Mouse (Mus musculus): ENCODE data around the gene Arhgef19. TPM values are rescaled to one million over a fixed set of nuclear protein-coding genes. Genes with fewer than 3 reads are reported as not detected.

The Arhgef19 gene
- polyA plus RNA-seq, 1 experiment from 2014 or later: 2.6 TPM

- peaks cover 63% of the 10 kb centered on the region for H3K4me1 ChIP-seq (replicated peaks)
- 61% methylated on average over 15 of the region's 15 CpGs for WGBS
- H3K36me3 ChIP-seq: no peaks in the 10 kb centered on the region
- 0 out of 2 replicates have a peak overlapping the region, but pooled peaks have one; percentile 22 for H3K9ac ChIP-seq
- peak overlapping the region; percentile 22; the same call in 1 of the 2 replicates for H3K4me2 ChIP-seq
- ATAC-seq (ENCODE audit: insufficient number of reproducible peaks, low FRiP score): no peak
- peak overlapping the region; percentile 89; the same call in 1 of the 2 replicates for H3K27ac ChIP-seq (ENCODE audit: poor library complexity, severe bottlenecking)
- no peaks in the 10 kb centered on the region for H3K9me3 ChIP-seq (replicated peaks)
- H3K27me3 ChIP-seq (replicated peaks): no peaks in the 10 kb centered on the region
- H3K4me3 ChIP-seq: no peak overlapping the region
Observed at GRCm38 (mm10) chr4:141279327-141279726, 40.0 kb downstream of the Arhgef19 start.

- 77% methylated on average over 6 of the region's 6 CpGs for WGBS
- Histone ChIP-seq H3K9ac (no peak overlapping the region), H3K27me3 (replicated peaks) (no peaks in the 10 kb centered on the region), H3K27ac (ENCODE audit: poor library complexity, severe bottlenecking) (no peak overlapping the region), H3K4me3 (no peak overlapping the region), H3K36me3 (no peaks in the 10 kb centered on the region), H3K4me2 (no peak overlapping the region), H3K9me3 (replicated peaks) (no peaks in the 10 kb centered on the region), H3K4me1 (replicated peaks) (peaks cover 60% of the 10 kb centered on the region)
- ATAC-seq (ENCODE audit: insufficient number of reproducible peaks, low FRiP score): no peak
Observed at GRCm38 (mm10) chr4:141279783-141280182, 40.5 kb downstream of the Arhgef19 start.

GRCm38 (mm10) chr4:141280471-141280870 lies 41.2 kb downstream of the Arhgef19 start:
- Histone ChIP-seq H3K27ac (ENCODE audit: poor library complexity, severe bottlenecking) (no peak overlapping the region), H3K9me3 (replicated peaks) (no peaks in the 10 kb centered on the region), H3K4me2 (no peak overlapping the region), H3K36me3 (no peaks in the 10 kb centered on the region), H3K4me3 (no peak overlapping the region), H3K27me3 (replicated peaks) (0 out of 2 replicates have a peak, but pooled peaks cover 3% of the 10 kb centered on the region), H3K9ac (no peak overlapping the region), H3K4me1 (replicated peaks) (peaks cover 60% of the 10 kb centered on the region)
- WGBS: 93% methylated on average over 1 of the region's 1 CpGs
- ATAC-seq (ENCODE audit: insufficient number of reproducible peaks, low FRiP score): no peak

- H3K9me3 ChIP-seq (replicated peaks): no peaks in the 10 kb centered on the region
- ATAC-seq (ENCODE audit: insufficient number of reproducible peaks, low FRiP score): no peak
- no peaks in the 10 kb centered on the region for H3K36me3 ChIP-seq
- no peak overlapping the region for H3K27ac ChIP-seq (ENCODE audit: poor library complexity, severe bottlenecking)
- H3K4me2 ChIP-seq: no peak overlapping the region
- 41% methylated on average over 6 of the region's 6 CpGs for WGBS
- no peak overlapping the region for H3K9ac ChIP-seq
- 0 out of 2 replicates have a peak, but pooled peaks cover 3% of the 10 kb centered on the region for H3K27me3 ChIP-seq (replicated peaks)
- peaks cover 60% of the 10 kb centered on the region for H3K4me1 ChIP-seq (replicated peaks)
- H3K4me3 ChIP-seq: no peak overlapping the region
Observed at GRCm38 (mm10) chr4:141281153-141281552, 41.9 kb downstream of the Arhgef19 start.

- Histone ChIP-seq H3K9ac (no peak overlapping the region), H3K4me3 (no peak overlapping the region), H3K27me3 (replicated peaks) (peaks cover 4% of the 10 kb centered on the region; the same call in 1 of the 2 replicates), H3K27ac (ENCODE audit: poor library complexity, severe bottlenecking) (no peak overlapping the region), H3K36me3 (no peaks in the 10 kb centered on the region), H3K4me2 (no peak overlapping the region), H3K4me1 (replicated peaks) (peaks cover 60% of the 10 kb centered on the region), H3K9me3 (replicated peaks) (no peaks in the 10 kb centered on the region)
- ATAC-seq (ENCODE audit: insufficient number of reproducible peaks, low FRiP score): no peak
- 50% methylated on average over 1 of the region's 1 CpGs for WGBS
Observed at GRCm38 (mm10) chr4:141281578-141281977, 42.3 kb downstream of the Arhgef19 start.

GRCm38 (mm10) chr4:141282087-141282486 lies 42.8 kb downstream of the Arhgef19 start:
- H3K4me2 ChIP-seq: no peak overlapping the region
- peaks cover 9% of the 10 kb centered on the region; the same call in 1 of the 2 replicates for H3K27me3 ChIP-seq (replicated peaks)
- H3K4me3 ChIP-seq: no peak overlapping the region
- H3K36me3 ChIP-seq: no peaks in the 10 kb centered on the region
- peaks cover 65% of the 10 kb centered on the region for H3K4me1 ChIP-seq (replicated peaks)
- ATAC-seq (ENCODE audit: insufficient number of reproducible peaks, low FRiP score): no peak
- 56% methylated on average over 3 of the region's 3 CpGs for WGBS
- no peak overlapping the region for H3K9ac ChIP-seq
- no peaks in the 10 kb centered on the region for H3K9me3 ChIP-seq (replicated peaks)
- no peak overlapping the region for H3K27ac ChIP-seq (ENCODE audit: poor library complexity, severe bottlenecking)

- no peak for ATAC-seq (ENCODE audit: insufficient number of reproducible peaks, low FRiP score)
- H3K9me3 ChIP-seq (replicated peaks): no peaks in the 10 kb centered on the region
- no peaks in the 10 kb centered on the region for H3K36me3 ChIP-seq
- H3K4me2 ChIP-seq: no peak overlapping the region
- H3K9ac ChIP-seq: no peak overlapping the region
- WGBS: 75% methylated on average over 5 of the region's 5 CpGs
- no peak overlapping the region for H3K27ac ChIP-seq (ENCODE audit: poor library complexity, severe bottlenecking)
- peaks cover 10% of the 10 kb centered on the region; the same call in 1 of the 2 replicates for H3K27me3 ChIP-seq (replicated peaks)
- no peak overlapping the region for H3K4me3 ChIP-seq
- peaks cover 67% of the 10 kb centered on the region for H3K4me1 ChIP-seq (replicated peaks)
Observed at GRCm38 (mm10) chr4:141282623-141283022, 43.3 kb downstream of the Arhgef19 start.

GRCm38 (mm10) chr4:141283176-141283878 lies 44.0 kb downstream of the Arhgef19 start:
- H3K9me3 ChIP-seq (replicated peaks): no peaks in the 10 kb centered on the region
- H3K4me3 ChIP-seq: no peak overlapping the region
- H3K27ac ChIP-seq (ENCODE audit: poor library complexity, severe bottlenecking): no peak overlapping the region
- H3K27me3 ChIP-seq (replicated peaks): peaks cover 10% of the 10 kb centered on the region; the same call in 1 of the 2 replicates
- H3K36me3 ChIP-seq: no peaks in the 10 kb centered on the region
- H3K4me1 ChIP-seq (replicated peaks): peaks cover 67% of the 10 kb centered on the region
- peak overlapping the region; percentile 58; the same call in 1 of the 2 replicates for H3K9ac ChIP-seq
- ATAC-seq (ENCODE audit: insufficient number of reproducible peaks, low FRiP score): no peak
- H3K4me2 ChIP-seq: 0 out of 2 replicates have a peak overlapping the region, but pooled peaks have one; percentile 1
- 57% methylated on average over 12 of the region's 12 CpGs for WGBS

GRCm38 (mm10) chr4:141283879-141284411 lies 44.6 kb downstream of the Arhgef19 start:
- Histone ChIP-seq H3K9ac (peak overlapping the region; percentile 58; the same call in 1 of the 2 replicates), H3K9me3 (replicated peaks) (no peaks in the 10 kb centered on the region), H3K4me2 (0 out of 2 replicates have a peak overlapping the region, but pooled peaks have one; percentile 1), H3K36me3 (no peaks in the 10 kb centered on the region), H3K4me3 (no peak overlapping the region), H3K27ac (ENCODE audit: poor library complexity, severe bottlenecking) (no peak overlapping the region), H3K4me1 (replicated peaks) (peaks cover 63% of the 10 kb centered on the region), H3K27me3 (replicated peaks) (peaks cover 13% of the 10 kb centered on the region; the same call in 1 of the 2 replicates)
- no peak for ATAC-seq (ENCODE audit: insufficient number of reproducible peaks, low FRiP score)
- 39% methylated on average over 8 of the region's 8 CpGs for WGBS

- 70% methylated on average over 3 of the region's 3 CpGs for WGBS
- ATAC-seq (ENCODE audit: insufficient number of reproducible peaks, low FRiP score): no peak
- no peak overlapping the region for H3K4me3 ChIP-seq
Observed at GRCm38 (mm10) chr4:141284486-141284885, 45.2 kb downstream of the Arhgef19 start.

GRCm38 (mm10) chr4:141285128-141285527 lies 45.8 kb downstream of the Arhgef19 start:
- Histone ChIP-seq H3K9me3 (replicated peaks) (no peaks in the 10 kb centered on the region), H3K4me2 (no peak overlapping the region), H3K4me1 (replicated peaks) (peaks cover 57% of the 10 kb centered on the region), H3K27ac (ENCODE audit: poor library complexity, severe bottlenecking) (no peak overlapping the region), H3K27me3 (replicated peaks) (peaks cover 19% of the 10 kb centered on the region), H3K4me3 (no peak overlapping the region), H3K36me3 (no peaks in the 10 kb centered on the region), H3K9ac (0 out of 2 replicates have a peak overlapping the region, but pooled peaks have one; percentile 20)
- ATAC-seq (ENCODE audit: insufficient number of reproducible peaks, low FRiP score): no peak
- 30% methylated on average over 8 of the region's 8 CpGs for WGBS

More at GRCm38 (mm10) chr4:141284486-141284885, 45.2 kb downstream of the Arhgef19 start:
- H3K9me3 ChIP-seq (replicated peaks): no peaks in the 10 kb centered on the region
- peaks cover 18% of the 10 kb centered on the region for H3K27me3 ChIP-seq (replicated peaks)
- no peak overlapping the region for H3K9ac ChIP-seq
- H3K4me1 ChIP-seq (replicated peaks): peaks cover 58% of the 10 kb centered on the region
- H3K4me2 ChIP-seq: no peak overlapping the region
- H3K27ac ChIP-seq (ENCODE audit: poor library complexity, severe bottlenecking): no peak overlapping the region
- H3K36me3 ChIP-seq: no peaks in the 10 kb centered on the region

All from heart, embryonic 12.5 days (tissue).